Comparison of ENCODE assay signal across 8 mouse cellular contexts in genomic region chr5:108367871-108368332, GRCm38 (mm10). TPM values are rescaled to one million over a fixed set of nuclear protein-coding genes. Genes with fewer than 3 reads are reported as not detected.
A peak's percentile ranks its signal among the peaks of the same experiment; 100 is the strongest.
DNase-seq lines count a peak whose midpoint lies in the region; ATAC-seq lines count a peak whose summit lies in the region.

Gm42517 (minus strand) TSS chr5:108367922.

- ATAC-seq in megakaryocyte, adult 5-6 weeks (ENCODE audit: poor library complexity, severe bottlenecking), result no peak
- peak; percentile 36 for ATAC-seq in forebrain, embryonic 15.5 days (replicated peaks)
- peak; percentile 40 for ATAC-seq in midbrain, embryonic 15.5 days (replicated peaks)

- peak within 1 kb of the TSS; percentile 83 for H3K4me2 ChIP-seq in forebrain, embryonic 15.5 days (replicated peaks)
- peak within 1 kb of the TSS; percentile 95 for H3K4me2 ChIP-seq in midbrain, embryonic 15.5 days

- peaks cover 86% of the 10 kb centered on the region for H3K4me1 ChIP-seq in megakaryocyte, embryonic 14.5 days
- H3K4me1 ChIP-seq in forebrain, embryonic 15.5 days, result peaks cover 31% of the 10 kb centered on the region
- peaks cover 40% of the 10 kb centered on the region for H3K4me1 ChIP-seq in midbrain, embryonic 15.5 days

- WGBS in forebrain, embryonic 15.5 days, result 1% methylated on average over 32 of the region's 36 CpGs
- WGBS in midbrain, embryonic 15.5 days, result under 1% methylated on average over 15 of the region's 36 CpGs

- DNase-seq in adrenal gland, adult 2 months, result peak; percentile 14
- DNase-seq in adrenal gland, postnatal 25 days, result no peak
- DNase-seq in layer of hippocampus, postnatal 25 days (ENCODE audit: extremely low spot score in 1 of 2, low spot score in 1 of 2), result no peak
- DNase-seq in c-Kit-positive CD71-positive TER-119-positive erythroid progenitor cells, embryonic 14.5 days (ENCODE audit: low spot score), result no peak

- H3K4me3 ChIP-seq in megakaryocyte, embryonic 14.5 days (replicated peaks), result peak within 1 kb of the TSS; percentile 94
- H3K4me3 ChIP-seq in forebrain, embryonic 15.5 days, result peak within 1 kb of the TSS; percentile 59
- H3K4me3 ChIP-seq in midbrain, embryonic 15.5 days, result peak within 1 kb of the TSS; percentile 86

- no peak within 1 kb of the TSS for H3K27ac ChIP-seq in forebrain, embryonic 15.5 days (replicated peaks)
- peak within 1 kb of the TSS; percentile 58; the same call in 1 of the 2 replicates for H3K27ac ChIP-seq in midbrain, embryonic 15.5 days

- H3K36me3 ChIP-seq in megakaryocyte, embryonic 14.5 days (replicated peaks; ENCODE audit: low read length), result peaks cover 21% of the 10 kb centered on the region
- H3K36me3 ChIP-seq in forebrain, embryonic 15.5 days, result no peaks in the 10 kb centered on the region
- H3K36me3 ChIP-seq in midbrain, embryonic 15.5 days (replicated peaks), result no peaks in the 10 kb centered on the region

- peaks cover 75% of the 10 kb centered on the region for H3K27me3 ChIP-seq in megakaryocyte, embryonic 14.5 days (replicated peaks)
- peaks cover 82% of the 10 kb centered on the region for H3K27me3 ChIP-seq in forebrain, embryonic 15.5 days
- peaks cover 84% of the 10 kb centered on the region for H3K27me3 ChIP-seq in midbrain, embryonic 15.5 days (replicated peaks)

- no peaks in the 10 kb centered on the region for H3K9me3 ChIP-seq in megakaryocyte, embryonic 14.5 days
- no peaks in the 10 kb centered on the region for H3K9me3 ChIP-seq in forebrain, embryonic 15.5 days
- H3K9me3 ChIP-seq in midbrain, embryonic 15.5 days, result no peaks in the 10 kb centered on the region

- peak within 1 kb of the TSS; percentile 46 for H3K9ac ChIP-seq in forebrain, embryonic 15.5 days (replicated peaks)
- H3K9ac ChIP-seq in midbrain, embryonic 15.5 days, result peak within 1 kb of the TSS; percentile 79

RNA-seq across cellular contexts. Expression of gene Gm42517, which starts in this region (rescaled TPM):
- total RNA-seq in adrenal gland, adult 2 months (2021), result 1 to 10 TPM; 1.6 to 3.3 TPM
- polyA plus RNA-seq in adrenal gland, adult 2 months (2012; rRNA removed), result 13.9 and 14.2 TPM in 2 replicates
- 1.8 and 2.0 TPM in 2 replicates for total RNA-seq in adrenal gland, postnatal 25 days (2021)
- polyA plus RNA-seq in megakaryocyte, embryonic 14.5 days (2012; ENCODE audit: insufficient read depth, low replicate concordance), result 101 and 308 TPM in 2 replicates
- total RNA-seq in megakaryocyte, adult 5-6 weeks (2015), result not detected in 2 replicates
- not detected in 2 replicates for total RNA-seq in megakaryocyte, adult 5-6 weeks (2017)
- 0.83 and 1.1 TPM in 2 replicates for polyA plus RNA-seq in forebrain, embryonic 15.5 days (2015; fragmentation: Nextera tagmentation; extraction: Ambion mirVana)
- 10 to 100 TPM; 55.4 to 61.2 TPM for total RNA-seq in layer of hippocampus, postnatal 25 days (2021)
- polyA plus RNA-seq in midbrain, embryonic 15.5 days (2015; fragmentation: Nextera tagmentation; extraction: Ambion mirVana), result 2.5 and 3.2 TPM in 2 replicates

Comparison
In these comparisons a context has a peak if more than half of its experiments do, and no peak if none do; other contexts are left out.
1. RNA of gene Gm42517 (total RNA-seq): 55.4 to 61.2 TPM in layer of hippocampus, postnatal 25 days; 1.6 to 3.3 TPM in adrenal gland, adult 2 months, 1.8 to 2.0 TPM in adrenal gland, postnatal 25 days and not detected in megakaryocyte, adult 5-6 weeks; every median in the first group is over 10 times any median in the second.
2. Peak in every context shown above with its lines, with median percentiles within 50 percentile points of each other: H3K4me3 ChIP-seq.